In genomic region chr12:82104211-82104610, GRCm38 (mm10) we compare ENCODE assay signal across 8 mouse cellular contexts.
DNase-seq lines count a peak whose midpoint lies in the region; ATAC-seq and TF ChIP-seq lines count a peak whose summit lies in the region.

No protein-coding gene starts in this region.

- H3K4me2 ChIP-seq in heart, postnatal 0 days (ENCODE audit: low read depth, low read length): peak overlapping the region; percentile 19; the same call in 1 of the 2 replicates

- peaks cover 25% of the 10 kb centered on the region for H3K4me1 ChIP-seq in heart, postnatal 0 days (ENCODE audit: control insufficient read depth, insufficient read depth)

- H3K9ac ChIP-seq in heart, postnatal 0 days (replicated peaks; ENCODE audit: low read depth, low read length): no peak overlapping the region

- H3K4me3 ChIP-seq in heart, postnatal 0 days (ENCODE audit: low read depth, low read length): no peak overlapping the region

- no peak for TF ChIP-seq CTCF in heart, postnatal 0 days (IDR thresholded peaks at IDR 0.05; ENCODE audit: low read depth)

- no peaks in the 10 kb centered on the region for H3K27me3 ChIP-seq in heart, postnatal 0 days (ENCODE audit: control insufficient read depth, insufficient read depth, low read length)

- no peak for TF ChIP-seq EP300 in heart, postnatal 0 days (IDR thresholded peaks at IDR 0.05; ENCODE audit: low read depth)

- H3K36me3 ChIP-seq in heart, postnatal 0 days (replicated peaks; ENCODE audit: control insufficient read depth, insufficient read depth, low read length): no peaks in the 10 kb centered on the region

- peak; percentile 74 for DNase-seq in brain, embryonic 18.5 days (ENCODE audit: low read depth, low spot score)
- DNase-seq in cerebellum, adult 9-10 months: peak; percentile 82
- DNase-seq in heart, postnatal 0 days (ENCODE audit: low spot score): peak; percentile 77
- peak; percentile 65 for DNase-seq in lung, postnatal 10 days
- no peak for DNase-seq in liver
- DNase-seq in ovary, postnatal 14 days (ENCODE audit: low spot score): no peak
- no peak for DNase-seq in gastrocnemius, postnatal 4 days (ENCODE audit: low spot score in 2 of 2)

- no peaks in the 10 kb centered on the region; the same call in 1 of the 2 replicates for H3K9me3 ChIP-seq in heart, postnatal 0 days (replicated peaks; ENCODE audit: control insufficient read depth, low read length)

- peak; percentile 82 for ATAC-seq in heart, postnatal 0 days (ENCODE audit: insufficient read depth, low read depth)
- no peak for ATAC-seq in inflammation-experienced regulatory T-cells, adult 6 months

- 27% methylated on average over 10 of the region's 10 CpGs for WGBS in heart, postnatal 0 days

- H3K27ac ChIP-seq in heart, postnatal 0 days (ENCODE audit: low read depth): peak overlapping the region; percentile 46; the same call in 1 of the 2 replicates

Comparison
In these comparisons a context has a peak if more than half of its experiments do, and no peak if none do; other contexts are left out.
1. DNase-seq: peak in brain, embryonic 18.5 days (single experiment), cerebellum, adult 9-10 months (single experiment), heart, postnatal 0 days (single experiment) and lung, postnatal 10 days (single experiment); none in liver (single experiment), ovary, postnatal 14 days (single experiment) and gastrocnemius, postnatal 4 days (0 of 2).